Mouse (Mus musculus): ENCODE results near the gene Gm20909.
"Not testable (repeated sequence)": the region's sequence is repeated elsewhere in the genome, so short reads cannot be mapped to it uniquely, and the experiment has no call there.

Gene Gm20909

GRCm38 (mm10) chrY:21164270-21164669, at the start of gene Gm20909:
Gene Gm20909 (plus strand): TSS chrY:21164570.
- DNase-seq (ENCODE audit: low read depth, low spot score) = not testable (repeated sequence)

Measured in embryo, embryonic 11.5 days (tissue).